ENCODE assay signal across 7 mouse cellular contexts in the genomic region with DNA sequence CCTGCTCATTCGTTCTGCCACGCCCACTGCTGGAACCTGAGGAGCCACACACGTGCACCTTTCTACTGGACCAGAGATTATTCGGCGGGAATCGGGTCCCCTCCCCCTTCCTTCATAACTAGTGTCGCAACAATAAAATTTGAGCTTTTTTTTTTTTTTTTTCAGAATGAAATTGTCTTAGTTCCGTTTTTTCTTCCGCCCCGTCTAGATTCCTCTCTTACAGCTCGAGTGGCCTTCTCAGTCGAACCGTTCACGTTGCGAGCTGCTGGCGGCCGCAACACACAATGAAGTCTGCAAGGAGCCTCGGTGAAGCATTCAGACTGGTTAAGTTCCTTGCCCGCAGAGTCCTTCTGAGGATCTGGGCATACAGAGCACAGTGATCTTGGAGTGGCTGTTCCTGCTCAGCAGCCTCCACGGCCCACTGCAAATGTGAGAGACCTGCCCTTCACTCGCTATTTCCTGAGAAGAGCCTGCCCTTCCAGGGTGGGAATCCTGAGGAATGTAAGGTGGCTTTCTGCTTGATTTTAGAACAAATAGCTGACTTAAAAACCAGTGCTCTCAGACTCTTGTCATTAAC. TPM values are rescaled to one million over a fixed set of nuclear protein-coding genes. Genes with fewer than 3 reads are reported as not detected.
DNase-seq lines count a peak whose midpoint lies in the region; ATAC-seq and TF ChIP-seq lines count a peak whose summit lies in the region.
"Not testable (repeated sequence)": the region's sequence is repeated elsewhere in the genome, so short reads cannot be mapped to it uniquely, and the experiment has no call there.

No protein-coding gene starts in this region.

- TF ChIP-seq POLR2A in limb, embryonic 14.5 days (IDR thresholded peaks at IDR 0.05; ENCODE audit: borderline replicate concordance, extremely low read depth, insufficient read depth, insufficient read length) = not testable (repeated sequence)

- 66% methylated on average over 21 of the region's 21 CpGs for WGBS in embryonic facial prominence, embryonic 12.5 days
- WGBS in heart, embryonic 15.5 days = 62% methylated on average over 21 of the region's 21 CpGs
- 57% methylated on average over 20 of the region's 21 CpGs for WGBS in limb, embryonic 14.5 days
- 58% methylated on average over 15 of the region's 21 CpGs for WGBS in lung, embryonic 14.5 days
- WGBS in stomach, embryonic 14.5 days = 70% methylated on average over 20 of the region's 21 CpGs

- not testable (repeated sequence) for H3K27me3 ChIP-seq in embryonic facial prominence, embryonic 12.5 days; heart, embryonic 15.5 days; limb, embryonic 14.5 days (ENCODE audit: control insufficient read depth, insufficient read depth, low read length); lung, embryonic 14.5 days (ENCODE audit: insufficient read depth, low read length); stomach, embryonic 14.5 days (ENCODE audit: control insufficient read depth, insufficient read depth, low read length)

- H3K4me1 ChIP-seq in embryonic facial prominence, embryonic 12.5 days; heart, embryonic 15.5 days (replicated peaks); limb, embryonic 14.5 days (ENCODE audit: control insufficient read depth, insufficient read depth, low read length); lung, embryonic 14.5 days (ENCODE audit: insufficient read depth); stomach, embryonic 14.5 days (ENCODE audit: control insufficient read depth, insufficient read depth, low read length): not testable (repeated sequence)

- DNase-seq in R1 (ENCODE audit: low read depth, low spot score) = peak; percentile 60
- DNase-seq in limb, embryonic 14.5 days (ENCODE audit: low spot score) = not testable (repeated sequence)
- peak; percentile 27 for DNase-seq in lung, embryonic 14.5 days

- not testable (repeated sequence) for H3K9me3 ChIP-seq in embryonic facial prominence, embryonic 12.5 days; heart, embryonic 15.5 days (replicated peaks); limb, embryonic 14.5 days (ENCODE audit: control insufficient read depth, low read length); lung, embryonic 14.5 days (ENCODE audit: low read depth, low read length); stomach, embryonic 14.5 days (ENCODE audit: control insufficient read depth, low read depth, low read length)

- H3K4me2 ChIP-seq in embryonic facial prominence, embryonic 12.5 days (replicated peaks); limb, embryonic 14.5 days (replicated peaks; ENCODE audit: low read depth, low read length, severe bottlenecking); stomach, embryonic 14.5 days (replicated peaks; ENCODE audit: low read depth, low read length): not testable (repeated sequence)
- peak overlapping the region; percentile 21; the same call in 1 of the 2 replicates for H3K4me2 ChIP-seq in heart, embryonic 15.5 days
- peak overlapping the region; percentile 19 for H3K4me2 ChIP-seq in lung, embryonic 14.5 days

- not testable (repeated sequence) for H3K9ac ChIP-seq in embryonic facial prominence, embryonic 12.5 days; heart, embryonic 15.5 days; limb, embryonic 14.5 days (ENCODE audit: low read depth, low read length, severe bottlenecking); lung, embryonic 14.5 days; stomach, embryonic 14.5 days (replicated peaks; ENCODE audit: low read depth, low read length)

- not testable (repeated sequence) for ATAC-seq in embryonic facial prominence, embryonic 12.5 days (ENCODE audit: insufficient number of reproducible peaks, insufficient read depth, low FRiP score, low TSS enrichment); heart, embryonic 15.5 days (replicated peaks; ENCODE audit: insufficient number of reproducible peaks, insufficient read depth, low FRiP score, low read depth); limb, embryonic 14.5 days (ENCODE audit: low FRiP score, low read depth); stomach, embryonic 14.5 days (ENCODE audit: insufficient number of reproducible peaks, insufficient read depth, low FRiP score, low read depth)
- peak; percentile 33; the same call in 1 of the 2 replicates for ATAC-seq in lung, embryonic 14.5 days (ENCODE audit: insufficient read depth)
- peak; percentile 56 for ATAC-seq in megakaryocyte progenitor cell, adult 5-6 weeks (replicated peaks; ENCODE audit: poor library complexity)

- 0 out of 2 replicates have a peak overlapping the region, but pooled peaks have one; percentile 36 for H3K27ac ChIP-seq in embryonic facial prominence, embryonic 12.5 days
- H3K27ac ChIP-seq in heart, embryonic 15.5 days = not testable (repeated sequence)
- H3K27ac ChIP-seq in limb, embryonic 14.5 days (replicated peaks; ENCODE audit: low read depth, low read length) = 0 out of 2 replicates have a peak overlapping the region, but pooled peaks have one; percentile 8
- H3K27ac ChIP-seq in lung, embryonic 14.5 days (ENCODE audit: low read depth) = peak overlapping the region; percentile 33; the same call in 1 of the 2 replicates
- H3K27ac ChIP-seq in stomach, embryonic 14.5 days (ENCODE audit: low read length) = peak overlapping the region; percentile 58; the same call in 1 of the 2 replicates

- not testable (repeated sequence) for TF ChIP-seq CTCF in lung, embryonic 14.5 days (IDR thresholded peaks at IDR 0.05; ENCODE audit: low read depth)

- H3K36me3 ChIP-seq in embryonic facial prominence, embryonic 12.5 days; heart, embryonic 15.5 days; limb, embryonic 14.5 days (ENCODE audit: control insufficient read depth, insufficient read depth, low read length); lung, embryonic 14.5 days (ENCODE audit: insufficient read depth); stomach, embryonic 14.5 days (ENCODE audit: control insufficient read depth, insufficient read depth, low read length): not testable (repeated sequence)

- H3K4me3 ChIP-seq in embryonic facial prominence, embryonic 12.5 days; heart, embryonic 15.5 days; limb, embryonic 14.5 days (replicated peaks; ENCODE audit: low read length); lung, embryonic 14.5 days (ENCODE audit: low read depth, low read length); stomach, embryonic 14.5 days (ENCODE audit: low read depth, low read length): not testable (repeated sequence)

RNA-seq across cellular contexts. Expression of gene Tor3a, which starts 13.4 kb away (rescaled TPM):
- 4.2 and 5.2 TPM in 2 replicates for polyA plus RNA-seq in embryonic facial prominence, embryonic 12.5 days (2016; fragmentation: Nextera tagmentation; extraction: Ambion mirVana)
- 6.5 and 8.6 TPM in 2 replicates for polyA plus RNA-seq in heart, embryonic 15.5 days (2015; fragmentation: Nextera tagmentation; extraction: Ambion mirVana)
- polyA plus RNA-seq in limb, embryonic 14.5 days (2012; rRNA removed) = 7.6 and 7.7 TPM in 2 replicates
- 10.1 and 14.7 TPM in 2 replicates for polyA plus RNA-seq in limb, embryonic 14.5 days (2014; fragmentation: Nextera tagmentation; extraction: Ambion mirVana)
- 8.3 and 8.7 TPM in 2 replicates for polyA plus RNA-seq in lung, embryonic 14.5 days (2014; fragmentation: Nextera tagmentation; extraction: Ambion mirVana)
- 15.4 and 17.0 TPM in 2 replicates for total RNA-seq in megakaryocyte progenitor cell, adult 5-6 weeks (2015)
- total RNA-seq in megakaryocyte progenitor cell, adult 5-6 weeks (2017) = 22.6 and 24.6 TPM in 2 replicates
- polyA plus RNA-seq in stomach, embryonic 14.5 days (2014; fragmentation: Nextera tagmentation; extraction: Ambion mirVana) = 13.3 and 15.0 TPM in 2 replicates

RNA-seq across cellular contexts. Expression of gene Fam20b, which starts 58.1 kb away (rescaled TPM):
- 26.0 and 26.2 TPM in 2 replicates for polyA plus RNA-seq in embryonic facial prominence, embryonic 12.5 days (2016; fragmentation: Nextera tagmentation; extraction: Ambion mirVana)
- 22.1 and 24.1 TPM in 2 replicates for polyA plus RNA-seq in heart, embryonic 15.5 days (2015; fragmentation: Nextera tagmentation; extraction: Ambion mirVana)
- polyA plus RNA-seq in limb, embryonic 14.5 days (2012; rRNA removed) = 35.0 and 35.8 TPM in 2 replicates
- polyA plus RNA-seq in limb, embryonic 14.5 days (2014; fragmentation: Nextera tagmentation; extraction: Ambion mirVana) = 29.7 and 33.5 TPM in 2 replicates
- 29.5 and 31.1 TPM in 2 replicates for polyA plus RNA-seq in lung, embryonic 14.5 days (2014; fragmentation: Nextera tagmentation; extraction: Ambion mirVana)
- 15.0 and 18.5 TPM in 2 replicates for total RNA-seq in megakaryocyte progenitor cell, adult 5-6 weeks (2015)
- 46.0 and 49.1 TPM in 2 replicates for total RNA-seq in megakaryocyte progenitor cell, adult 5-6 weeks (2017)
- polyA plus RNA-seq in stomach, embryonic 14.5 days (2014; fragmentation: Nextera tagmentation; extraction: Ambion mirVana) = 32.4 and 34.6 TPM in 2 replicates
